Mouse (Mus musculus) intestine, postnatal 0 days (tissue): Measurements from ENCODE around the gene Osbpl6. TPM values are rescaled to one million over a fixed set of nuclear protein-coding genes. Genes with fewer than 3 reads are reported as not detected.
A peak's percentile ranks its signal among the peaks of the same experiment; 100 is the strongest.

ENCODE experiments used
- ATAC-seq: fragments of 200-750 bp; cut with Nextera tagmentation; 2 replicates; pipeline ENCODE4 v1.8.0; 2017; ENCODE audit warnings: mild to moderate bottlenecking, moderate TSS enrichment, moderate library complexity
- H3K27ac ChIP-seq: fragments of 300-500 bp; sonication (generic); 2 replicates; pipeline ENCODE4 v1.5.1; 2014; ENCODE audit warnings: mild to moderate bottlenecking, low read depth, low read length, moderate library complexity
- H3K27me3 ChIP-seq: fragments of 300-500 bp; sonication (generic); replicated peaks from 2 replicates; pipeline ENCODE4 v1.6.1; 2014; ENCODE audit warnings: low read length, mixed read lengths; ENCODE audit not compliant: control insufficient read depth, insufficient read depth
- H3K36me3 ChIP-seq: fragments of 300-500 bp; sonication (generic); 2 replicates; pipeline ENCODE4 v1.6.1; 2014; ENCODE audit warnings: mild to moderate bottlenecking, moderate library complexity; ENCODE audit not compliant: control insufficient read depth, insufficient read depth
- H3K4me1 ChIP-seq: fragments of 300-500 bp; sonication (generic); replicated peaks from 2 replicates; pipeline ENCODE4 v1.6.1; 2014; ENCODE audit warnings: antibody characterized with exemption, low read length, mixed read lengths; ENCODE audit not compliant: control insufficient read depth, insufficient read depth
- H3K4me2 ChIP-seq: fragments of 300-500 bp; sonication (generic); replicated peaks from 2 replicates; pipeline ENCODE4 v1.6.1; 2014; ENCODE audit warnings: low read depth, mild to moderate bottlenecking, moderate library complexity
- H3K4me3 ChIP-seq: fragments of 300-500 bp; sonication (generic); 2 replicates; pipeline ENCODE4 v1.5.1; 2014; ENCODE audit warnings: low read depth, low read length
- H3K9ac ChIP-seq: fragments of 300-500 bp; sonication (generic); 2 replicates; pipeline ENCODE4 v1.6.1; 2014; ENCODE audit warnings: mild to moderate bottlenecking, low read depth, low read length
- H3K9me3 ChIP-seq: fragments of 300-500 bp; sonication (generic); 2 replicates; pipeline ENCODE4 v1.6.1; 2016; ENCODE audit warnings: mixed run types; ENCODE audit not compliant: control insufficient read depth
- CTCF ChIP-seq: sonication (generic); IDR thresholded peaks from 2 replicates; pipeline ENCODE4 v1.5.1; 2016; ENCODE audit warnings: low read depth, mild to moderate bottlenecking, control low read depth, antibody characterized with exemption, moderate library complexity
- WGBS: fragments of 180-500 bp; shearing (Covaris S2); extraction: QIAGEN DNeasy Blood & Tissue Kit; methylation state at CpG from one replicate; pipeline ENCODE4 v1.1.7; 2014; 5-methylcytosine and 5-hydroxymethylcytosine counted together
- polyA plus RNA-seq: library from polyadenylated mRNA; unstranded; fragments of >200 nt; fragmentation: Nextera tagmentation; extraction: Ambion mirVana; gene quantifications from 2 replicates; pipeline ENCODE4 v1.2.1, GENCODE M21; 2015

Gene Osbpl6
- 30.8 and 34.1 TPM in 2 replicates for polyA plus RNA-seq

GRCm38 (mm10) chr2:76406151-76406936 lies at the start of gene Osbpl6:
Gene Osbpl6, plus strand, starts transcription at chr2:76406508.
- Histone ChIP-seq H3K27ac (peak within 1 kb of the TSS; percentile 76), H3K4me3 (peak within 1 kb of the TSS; percentile 96), H3K9ac (peak within 1 kb of the TSS; percentile 86), H3K4me1 (no peaks in the 10 kb centered on the region), H3K4me2 (peak within 1 kb of the TSS; percentile 98), H3K27me3 (no peaks in the 10 kb centered on the region), H3K9me3 (no peaks in the 10 kb centered on the region), H3K36me3 (no peaks in the 10 kb centered on the region)
- peak; percentile 49 for TF ChIP-seq CTCF
- under 1% methylated on average over 80 of the region's 89 CpGs for WGBS
- peak; percentile 86 for ATAC-seq

DNA sequence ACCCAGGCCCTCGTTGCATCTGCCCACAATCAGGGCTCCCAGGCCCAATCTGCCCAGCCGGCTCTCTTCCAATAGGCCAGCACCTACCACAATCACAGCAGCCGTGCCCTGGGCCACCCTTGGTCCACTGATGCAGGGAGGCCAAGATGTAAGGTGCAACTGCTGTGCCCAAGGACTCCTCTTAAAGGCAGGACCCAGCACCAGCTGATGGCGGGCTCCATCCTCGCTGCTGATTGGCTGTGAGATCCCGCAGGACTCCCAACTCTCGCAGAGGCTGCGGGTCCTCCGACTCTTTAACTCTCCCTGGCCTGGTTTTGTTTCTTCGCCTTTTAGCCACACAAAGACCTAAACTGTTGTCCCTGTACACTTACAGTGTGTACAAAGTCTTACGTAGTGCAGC lies 46.1 kb upstream of the Osbpl6 start, which contains the start of gene Cyct:
TSS of gene Cyct (minus strand) at position 225 of the 400 bp plus-strand sequence.
- no peak within 1 kb of the TSS for H3K27ac ChIP-seq
- 84% methylated on average over 11 of the region's 11 CpGs for WGBS
- TF ChIP-seq CTCF, result no peak
- H3K4me2 ChIP-seq, result no peak within 1 kb of the TSS
- H3K27me3 ChIP-seq, result no peaks in the 10 kb centered on the region
- H3K36me3 ChIP-seq, result no peaks in the 10 kb centered on the region
- no peak for ATAC-seq
- H3K4me3 ChIP-seq, result no peak within 1 kb of the TSS
- no peaks in the 10 kb centered on the region for H3K9me3 ChIP-seq
- no peaks in the 10 kb centered on the region for H3K4me1 ChIP-seq
- no peak within 1 kb of the TSS for H3K9ac ChIP-seq

GRCm38 (mm10) chr2:76362111-76362510 lies 44.2 kb upstream of the Osbpl6 start:
- 61% methylated on average over 2 of the region's 2 CpGs for WGBS
- H3K4me2 ChIP-seq, result no peak overlapping the region
- H3K36me3 ChIP-seq, result no peaks in the 10 kb centered on the region
- H3K4me1 ChIP-seq, result no peaks in the 10 kb centered on the region
- H3K4me3 ChIP-seq, result no peak overlapping the region
- H3K9me3 ChIP-seq, result no peaks in the 10 kb centered on the region
- ATAC-seq, result no peak
- H3K9ac ChIP-seq, result no peak overlapping the region
- H3K27ac ChIP-seq, result no peak overlapping the region
- H3K27me3 ChIP-seq, result no peaks in the 10 kb centered on the region
- peak; percentile 69 for TF ChIP-seq CTCF

GRCm38 (mm10) chr2:76365811-76366210 lies 40.5 kb upstream of the Osbpl6 start:
- Histone ChIP-seq H3K9me3 (no peaks in the 10 kb centered on the region), H3K9ac (no peak overlapping the region), H3K36me3 (no peaks in the 10 kb centered on the region), H3K4me2 (no peak overlapping the region), H3K4me3 (no peak overlapping the region), H3K27me3 (no peaks in the 10 kb centered on the region), H3K4me1 (no peaks in the 10 kb centered on the region), H3K27ac (no peak overlapping the region)
- no peak for ATAC-seq
- 78% methylated on average over 4 of the region's 4 CpGs for WGBS
- no peak for TF ChIP-seq CTCF

DNA sequence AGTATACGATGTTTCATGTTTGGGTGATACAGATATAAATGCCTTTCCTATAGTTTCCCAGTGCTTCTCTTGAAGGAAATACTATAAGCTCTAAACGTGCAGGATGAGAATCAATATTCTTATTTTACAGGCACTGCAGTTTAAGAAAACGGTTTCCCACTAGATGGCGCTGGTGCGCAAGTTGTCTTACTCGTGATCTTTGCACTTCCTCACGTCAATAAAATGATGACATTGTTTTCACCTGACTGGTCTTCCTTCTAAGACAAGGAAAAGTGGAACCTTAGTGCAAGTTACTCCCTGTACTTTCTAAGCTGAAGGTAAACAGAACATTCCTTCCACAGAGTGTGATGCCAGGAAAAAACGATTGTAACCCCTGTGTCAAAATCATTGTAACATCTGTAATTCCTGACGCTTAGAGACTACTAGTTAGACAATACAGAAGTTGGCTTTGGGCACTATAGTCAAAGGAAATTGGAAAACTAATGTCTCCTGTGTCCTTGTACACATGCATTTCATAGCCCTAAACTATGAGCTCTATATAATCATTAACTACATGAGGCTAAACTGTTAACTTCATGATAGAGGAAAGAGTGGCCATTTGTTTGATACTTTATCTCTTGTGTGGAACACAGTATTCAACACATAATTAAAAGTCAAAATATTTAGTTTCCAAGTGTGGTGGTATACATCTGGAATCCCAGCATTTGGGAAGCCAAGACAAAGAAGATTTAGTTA lies 39.0 kb upstream of the Osbpl6 start:
- TF ChIP-seq CTCF, result peak; percentile 93
- Histone ChIP-seq H3K9ac (no peak overlapping the region), H3K4me3 (no peak overlapping the region), H3K36me3 (0 out of 2 replicates have a peak, but pooled peaks cover 3% of the 10 kb centered on the region), H3K4me1 (no peaks in the 10 kb centered on the region; the same call in 1 of the 2 replicates), H3K4me2 (no peak overlapping the region), H3K9me3 (no peaks in the 10 kb centered on the region), H3K27ac (peak overlapping the region; percentile 43; the same call in 1 of the 2 replicates), H3K27me3 (no peaks in the 10 kb centered on the region)
- WGBS, result 7% methylated on average over 9 of the region's 9 CpGs
- peak; percentile 62 for ATAC-seq

GRCm38 (mm10) chr2:76368861-76369660 lies 37.2 kb upstream of the Osbpl6 start:
- Histone ChIP-seq H3K27me3 (no peaks in the 10 kb centered on the region), H3K4me1 (no peaks in the 10 kb centered on the region; the same call in 1 of the 2 replicates), H3K36me3 (peaks cover 18% of the 10 kb centered on the region; the same call in 1 of the 2 replicates), H3K9ac (no peak overlapping the region), H3K4me2 (peak overlapping the region; percentile 88; the same call in 1 of the 2 replicates), H3K27ac (0 out of 2 replicates have a peak overlapping the region, but pooled peaks have one; percentile 86), H3K4me3 (no peak overlapping the region), H3K9me3 (no peaks in the 10 kb centered on the region)
- ATAC-seq, result no peak
- no peak for TF ChIP-seq CTCF
- WGBS, result 58% methylated on average over 13 of the region's 13 CpGs
